Mouse (Mus musculus): Measurements from ENCODE around the gene Daw1.

DNA sequence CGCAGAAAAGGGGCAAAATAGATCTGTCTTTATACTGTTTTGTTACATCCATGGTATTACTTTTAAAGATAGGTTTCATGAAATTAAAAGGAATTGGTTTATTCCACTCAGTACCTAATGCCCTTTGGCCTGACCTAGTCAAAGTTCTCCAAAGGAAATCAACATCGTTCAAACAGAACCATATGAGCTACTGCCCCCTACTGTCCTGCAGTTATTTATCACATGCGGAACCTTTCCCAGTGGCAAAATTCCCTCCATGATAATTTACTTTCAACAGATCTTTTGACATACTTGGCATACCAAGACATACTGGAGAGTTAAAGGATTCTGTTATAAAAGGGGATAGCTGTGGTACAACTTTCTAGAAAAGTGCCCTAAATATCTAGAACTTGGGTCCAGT lies 9.3 kb upstream of the Daw1 start:
- TF ChIP-seq CTCF (IDR thresholded peaks at IDR 0.05; ENCODE audit: low read depth) (peak; percentile 49), EP300 (IDR thresholded peaks at IDR 0.05; ENCODE audit: low read depth) (no peak)

Data from heart, postnatal 0 days (tissue).